Mouse (Mus musculus) heart, postnatal 0 days (tissue): Measurements from ENCODE around the gene Wdr46.

Experiments used
- CTCF ChIP-seq: IDR thresholded peaks from 2 replicates; pipeline ENCODE4 v1.5.1; 2016; ENCODE audit warnings: antibody characterized with exemption, control low read depth, low read depth
- EP300 ChIP-seq: IDR thresholded peaks from 2 replicates; pipeline ENCODE4 v1.6.1; 2016; ENCODE audit warnings: antibody characterized with exemption, low read depth

- peak; percentile 95 for TF ChIP-seq CTCF
- no peak for TF ChIP-seq EP300
These were observed 28.0 kb downstream of the Wdr46 start for GRCm38 (mm10) chr17:33968489-33968888.
